Mouse (Mus musculus) heart, postnatal 25 days (tissue): ENCODE results near the gene Chrna5. TPM values are rescaled to one million over a fixed set of nuclear protein-coding genes. Genes with fewer than 3 reads are reported as not detected.
"Not testable (repeated sequence)": the region's sequence is repeated elsewhere in the genome, so short reads cannot be mapped to it uniquely, and the experiment has no call there.

Experiments
- DNase-seq: peaks from one replicate; pipeline ENCODE4 v3.0.0; 2022; ENCODE audit warnings: low spot score
- intact Hi-C: fragments of 180-260 bp; cut with DNase I; formaldehyde crosslinking; loops from one replicate; pipeline ENCODE4 v1.15.1; 2025
- total RNA-seq, 2 experiments: library from RNA; stranded (reverse); gene quantifications; 2 replicates each; pipeline ENCODE4 v1.2.3; 2021

Gene Chrna5
- not detected for total RNA-seq

DNA sequence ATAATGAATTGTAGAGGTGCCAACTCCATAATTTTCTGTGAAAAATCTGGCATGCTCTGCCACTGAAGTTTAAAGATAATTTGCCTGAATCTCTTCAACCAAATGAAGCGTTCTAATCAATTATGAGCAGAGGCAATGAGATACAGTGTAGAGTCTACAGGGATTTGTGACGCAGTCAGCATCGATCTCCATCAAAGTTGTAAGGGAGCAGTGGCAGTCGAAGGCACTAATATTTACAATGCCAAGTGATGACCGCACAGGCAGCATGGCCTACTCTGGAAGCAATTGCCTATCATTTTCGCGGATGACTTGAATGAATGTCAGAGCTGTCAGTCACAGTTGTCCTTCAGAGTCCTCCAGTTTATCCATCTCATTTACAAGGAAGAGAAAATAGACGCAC is at the start of gene Chrna5:
Gene Chrna5 (plus strand): TSS at position 207 of the 400 bp plus-strand sequence.
- intact Hi-C loops: no loop called here
- no peak for DNase-seq

DNA sequence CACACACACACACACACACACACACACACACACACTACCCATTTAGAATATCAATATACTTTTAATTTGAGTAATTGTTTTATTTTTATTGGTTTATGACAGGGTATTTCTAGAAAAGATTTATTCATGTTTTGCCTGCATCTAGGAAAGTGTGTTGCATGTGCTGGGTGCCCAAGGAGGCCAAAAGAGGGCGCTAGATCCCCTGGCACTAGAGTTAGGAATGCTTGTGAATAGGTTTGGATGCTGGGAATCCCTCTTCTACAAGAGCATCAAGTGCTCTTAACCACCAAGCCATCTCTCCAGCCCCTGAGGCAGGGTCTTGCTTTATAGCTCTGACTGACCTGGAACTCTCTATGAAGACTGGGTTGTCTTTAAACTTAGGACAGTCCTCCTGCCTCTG is 48.9 kb upstream of the Chrna5 start:
- intact Hi-C loops: no loop called here
- DNase-seq: no peak

DNA sequence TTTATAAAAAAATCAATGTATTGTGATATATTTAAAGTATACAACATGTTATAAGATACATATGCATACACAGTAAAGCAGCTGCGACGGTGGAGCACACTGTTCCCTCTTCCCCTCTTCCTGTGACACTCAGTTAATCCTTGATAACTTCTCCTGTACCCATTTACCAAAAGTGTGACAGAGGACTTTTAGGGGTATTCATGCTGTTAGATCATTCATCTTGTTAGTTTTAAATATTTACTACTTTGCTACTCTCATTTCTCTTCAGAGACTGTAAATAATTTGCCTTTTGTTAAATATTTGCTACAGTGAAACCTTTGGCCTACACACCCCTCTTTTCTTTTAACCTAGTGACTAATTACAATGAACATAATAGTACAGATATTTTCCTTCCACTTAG is 48.3 kb upstream of the Chrna5 start:
- intact Hi-C loops: no loop called here
- no peak for DNase-seq

DNA sequence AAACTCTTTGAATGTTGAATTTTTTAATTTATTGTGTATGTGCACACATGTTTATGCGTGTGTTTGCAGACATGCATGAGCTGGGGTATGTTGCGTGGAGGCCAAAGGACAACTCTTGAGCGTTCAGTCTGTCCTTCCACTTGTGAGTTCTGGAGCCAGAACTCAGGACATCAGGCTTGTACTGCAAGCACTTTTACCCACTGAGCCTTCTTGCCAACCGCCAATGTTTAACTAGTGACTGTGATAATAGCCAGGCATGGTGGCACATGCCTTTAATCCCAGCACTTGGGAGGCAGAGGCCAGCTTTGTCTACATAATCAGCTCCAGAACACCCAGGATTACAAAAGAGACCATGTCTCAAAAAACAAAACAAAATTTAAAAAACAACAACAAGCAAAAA is 38.6 kb upstream of the Chrna5 start:
- no peak for DNase-seq
- intact Hi-C loops: no loop called here

DNA sequence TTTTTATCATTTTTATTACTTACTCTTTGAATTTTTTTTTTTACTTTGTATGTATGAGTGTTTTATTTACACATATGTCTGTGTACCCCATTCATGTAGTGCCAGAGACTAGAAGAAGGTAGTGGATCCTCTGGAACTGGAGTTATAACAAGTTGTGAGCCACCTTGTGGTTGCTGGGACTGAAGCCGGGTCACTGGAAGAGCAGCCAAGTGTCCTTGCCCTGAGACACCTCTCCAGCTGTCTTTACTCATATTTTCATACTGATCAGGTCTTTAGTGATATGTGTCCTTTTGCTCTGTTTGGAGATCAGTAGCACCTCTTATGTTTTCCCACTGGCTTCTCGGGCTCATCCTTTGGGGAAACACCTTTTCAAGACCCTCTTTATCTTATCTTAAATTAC is 36.2 kb upstream of the Chrna5 start:
- intact Hi-C loops: no loop called here

DNA sequence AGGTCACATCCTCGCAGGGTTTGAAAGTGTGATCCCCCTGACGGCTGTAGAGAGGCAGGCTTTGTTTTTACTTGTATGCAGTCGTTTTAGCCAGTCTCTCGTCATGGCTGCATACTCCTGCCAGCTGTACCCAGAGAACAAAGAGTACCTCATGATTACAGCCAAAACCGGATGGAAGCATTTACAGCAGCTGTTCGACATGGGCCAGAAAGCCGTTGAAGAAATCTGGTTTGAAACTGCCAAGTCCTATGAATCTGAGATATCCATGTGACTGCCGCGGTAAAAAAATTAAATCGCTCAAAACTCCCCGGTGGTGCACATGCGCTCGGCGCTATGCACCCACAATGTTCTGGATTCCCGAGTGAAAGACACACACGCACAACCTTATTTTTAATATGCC is 34.4 kb upstream of the Chrna5 start:
- intact Hi-C loops: no loop called here
- no peak for DNase-seq

More for the DNA sequence above, 36.2 kb upstream of the Chrna5 start:
- no peak for DNase-seq

DNA sequence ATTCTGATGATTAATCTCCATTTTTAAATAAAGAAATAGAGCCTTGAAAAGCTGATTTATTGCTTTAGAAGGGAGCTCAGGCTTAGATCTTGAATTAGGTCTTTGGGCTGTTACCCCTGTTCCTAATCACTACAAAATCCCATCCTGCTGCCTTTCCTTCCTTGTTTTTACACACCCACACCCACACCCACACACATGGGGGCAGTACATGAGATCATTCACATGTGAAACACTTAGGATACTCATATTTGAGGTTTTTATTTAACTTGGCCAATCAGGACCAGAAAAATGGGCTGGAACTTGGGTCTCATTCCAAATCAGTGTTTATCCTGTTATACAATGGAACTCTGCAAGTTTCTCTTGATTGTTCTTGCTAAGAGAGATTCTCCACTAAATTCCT is 31.2 kb upstream of the Chrna5 start:
- no peak for DNase-seq
- intact Hi-C loops: no loop called here

DNA sequence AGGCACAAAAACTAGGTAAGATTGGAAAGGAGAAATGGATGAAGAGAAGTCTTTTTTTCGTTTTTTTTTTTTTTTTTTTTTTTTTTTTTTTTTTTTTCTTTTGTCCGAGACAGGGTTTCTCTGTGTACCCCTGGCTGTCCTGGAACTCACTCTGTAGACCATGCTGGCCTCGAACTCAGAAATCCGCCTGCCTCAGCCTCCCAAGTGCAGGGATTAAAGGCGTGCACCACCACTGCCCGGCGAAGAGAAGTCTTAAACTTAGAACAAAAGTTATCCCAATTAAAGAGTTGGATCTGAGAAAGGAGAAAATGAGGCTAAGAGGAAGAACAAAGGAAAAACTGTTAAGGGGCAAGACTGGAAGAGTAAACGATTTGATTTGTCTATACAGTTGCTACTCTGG is 30.5 kb upstream of the Chrna5 start:
- intact Hi-C loops: loop anchor here (2.0 to 5.0 kb wide), 2 partner anchors 33 to 218 kb away; partner anchors contain the start of genes Hykk and Wdr61
- DNase-seq: not testable (repeated sequence)

DNA sequence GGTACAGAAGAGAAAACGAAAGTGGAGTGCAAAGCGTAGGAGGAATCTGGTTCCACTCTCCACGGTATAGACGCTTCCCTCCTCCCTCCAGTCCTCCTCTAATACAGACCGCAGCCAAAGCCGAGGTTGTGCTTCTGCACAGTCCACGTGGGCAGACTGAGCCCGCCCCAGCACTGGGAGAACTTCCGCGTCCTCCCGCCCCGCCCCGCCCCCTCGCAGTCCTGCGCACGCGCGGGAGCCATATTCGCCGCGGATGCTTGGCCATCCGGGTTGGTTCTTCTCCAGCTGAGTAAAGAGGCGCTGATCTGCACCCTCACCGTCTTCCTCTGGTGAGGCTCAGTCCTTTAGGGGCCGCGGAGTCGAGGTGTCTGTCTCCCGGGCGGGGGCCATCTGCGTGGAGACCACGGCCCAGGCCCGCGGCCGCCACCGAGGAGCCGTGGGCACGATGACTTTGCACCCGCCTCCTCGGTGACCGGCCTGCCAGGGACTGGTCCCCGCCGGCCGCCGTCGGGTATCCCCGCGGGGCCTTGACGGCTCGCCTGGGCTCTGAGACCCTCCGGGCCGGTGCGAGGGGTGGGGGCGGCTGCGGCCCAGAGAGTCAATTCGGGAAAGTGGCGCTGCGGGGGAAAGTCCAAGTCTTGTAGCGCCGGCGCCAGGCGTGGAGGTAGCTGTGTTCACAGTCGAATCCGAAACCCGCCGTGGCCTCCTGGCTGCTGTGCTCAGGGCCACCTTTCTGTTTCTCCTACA is 29.9 kb upstream of the Chrna5 start, which contains the start of the genes Psma4 and AY074887:
Gene Psma4 (plus strand): TSS at position 216 of the 747 bp plus-strand sequence.
Gene AY074887 (minus strand): TSS at position 424 of the 747 bp plus-strand sequence.
- peak; percentile 78 for DNase-seq

DNA sequence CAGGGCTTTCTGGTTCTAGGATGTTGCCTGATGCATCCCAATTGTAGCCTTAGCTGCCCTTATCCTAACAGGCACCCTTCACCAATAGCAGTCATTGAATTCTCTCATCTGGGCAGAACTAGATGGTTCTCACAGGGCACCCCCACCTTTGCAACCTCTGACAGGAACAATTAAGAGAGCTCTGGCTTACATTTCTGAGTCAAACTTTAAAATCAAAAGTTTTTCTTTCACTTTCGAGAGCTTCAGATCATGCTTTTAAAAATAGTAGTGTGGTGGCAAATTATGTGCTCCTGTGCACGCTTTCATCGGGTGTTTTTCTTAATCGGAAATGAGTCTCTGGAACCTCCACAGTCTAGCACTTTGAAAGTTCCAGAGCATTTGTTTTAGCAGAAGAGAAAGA is 19.6 kb upstream of the Chrna5 start:
- intact Hi-C loops: no loop called here

More for the DNA sequence above, 29.9 kb upstream of the Chrna5 start, which contains the start of the genes Psma4 and AY074887:
- intact Hi-C loops: loop anchor here (2.0 to 5.0 kb wide), 2 partner anchors 34 to 218 kb away; partner anchors contain the start of genes Hykk and Wdr61

DNA sequence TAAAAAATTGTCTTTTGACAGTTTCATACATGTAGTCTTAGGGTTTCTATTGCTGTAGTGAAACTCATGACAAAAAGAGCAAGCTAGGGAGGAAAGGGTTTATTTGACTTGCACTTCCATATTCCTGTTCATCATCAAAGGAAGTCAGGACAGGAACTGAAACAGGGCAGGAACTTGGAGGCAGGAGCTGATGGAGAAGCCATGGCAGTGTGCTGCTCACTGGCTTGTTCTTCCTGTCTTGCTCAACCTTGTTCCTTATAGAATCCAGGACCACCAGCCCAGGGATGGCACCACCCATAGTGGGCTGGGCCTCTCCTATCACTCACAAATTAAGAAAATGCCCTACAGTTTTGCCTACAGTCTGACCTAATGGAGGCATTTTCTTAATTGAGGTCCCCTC is 17.0 kb upstream of the Chrna5 start:
- intact Hi-C loops: no loop called here
- no peak for DNase-seq

More for the DNA sequence above, 19.6 kb upstream of the Chrna5 start:
- DNase-seq: no peak

DNA sequence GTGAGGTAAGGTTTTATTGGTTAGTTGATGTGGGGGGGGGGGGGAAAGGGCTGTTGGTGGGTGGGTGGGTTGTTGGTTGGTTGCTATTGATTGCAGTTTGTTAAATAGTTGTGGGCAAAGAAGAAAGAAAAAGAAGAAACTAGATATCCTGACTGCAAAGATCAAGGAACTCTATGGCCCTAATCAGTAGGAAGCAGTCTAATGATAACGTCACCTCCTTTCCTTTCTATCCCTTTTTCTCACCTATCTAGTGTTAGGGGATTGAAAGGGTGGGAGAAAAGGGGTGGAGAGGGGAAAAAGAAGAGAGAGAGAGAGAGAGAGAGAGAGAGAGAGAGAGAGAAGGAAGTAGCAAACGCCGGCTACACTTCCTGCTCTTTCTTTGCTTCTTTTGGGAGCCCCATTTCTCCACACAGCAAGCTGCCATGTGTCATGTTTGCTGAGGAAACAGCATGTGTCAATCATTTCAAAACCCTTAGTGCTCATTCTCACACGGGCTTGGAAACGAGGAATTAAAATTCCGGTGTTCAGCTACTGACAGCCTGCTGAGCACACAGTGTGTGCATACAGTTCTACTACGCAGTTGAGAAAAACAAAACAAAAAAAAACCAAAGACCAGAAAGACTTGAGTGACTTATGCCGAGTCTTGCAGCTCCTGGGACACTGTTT is 10.6 kb upstream of the Chrna5 start:
- no peak for DNase-seq
- intact Hi-C loops: no loop called here

DNA sequence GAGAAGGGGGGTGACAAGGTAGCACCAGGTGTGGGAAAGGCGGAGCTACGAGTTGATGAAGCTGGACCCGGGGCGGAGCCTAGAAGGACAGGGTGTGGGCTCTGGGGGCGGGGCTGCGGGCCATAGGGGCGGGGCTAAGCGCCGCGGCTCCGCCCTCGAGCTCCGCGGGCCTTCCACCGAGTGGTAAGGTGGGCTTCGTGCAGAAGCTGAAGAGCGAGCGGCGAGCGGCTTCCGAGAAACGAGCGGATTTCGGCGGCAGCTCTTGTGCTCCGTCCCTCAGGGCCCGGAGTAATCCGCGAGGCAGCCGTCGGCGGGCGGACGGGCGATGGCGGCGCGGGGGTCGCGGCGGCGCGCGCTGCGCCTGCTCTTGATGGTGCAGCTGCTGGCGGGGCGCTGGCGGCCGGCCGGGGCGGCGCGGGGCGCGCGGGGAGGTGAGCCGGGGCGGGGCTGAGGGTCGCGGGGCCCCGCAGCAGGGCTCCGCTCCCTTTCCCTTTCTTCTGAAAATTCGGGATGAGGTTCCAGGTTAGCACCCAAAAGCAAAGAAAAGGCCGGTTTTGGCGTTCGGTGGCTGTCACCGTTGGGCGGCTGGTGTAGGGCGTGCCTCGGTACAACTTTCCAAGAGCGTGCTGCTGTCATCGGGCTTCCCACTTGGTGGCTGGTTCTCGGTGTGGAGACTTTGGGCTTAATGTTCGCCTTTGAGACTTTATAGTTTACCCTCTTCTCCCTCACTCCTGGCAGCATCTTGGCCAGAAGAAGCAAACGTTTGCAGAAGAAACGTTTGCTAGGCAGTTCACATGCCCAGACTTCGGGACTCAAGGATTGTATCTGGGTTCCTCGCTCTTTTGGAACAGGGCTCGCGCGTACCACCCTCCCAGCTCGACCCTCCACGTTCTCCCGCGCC is 861 bp downstream of the Chrna5 start:
- no peak for DNase-seq
- intact Hi-C loops: no loop called here

DNA sequence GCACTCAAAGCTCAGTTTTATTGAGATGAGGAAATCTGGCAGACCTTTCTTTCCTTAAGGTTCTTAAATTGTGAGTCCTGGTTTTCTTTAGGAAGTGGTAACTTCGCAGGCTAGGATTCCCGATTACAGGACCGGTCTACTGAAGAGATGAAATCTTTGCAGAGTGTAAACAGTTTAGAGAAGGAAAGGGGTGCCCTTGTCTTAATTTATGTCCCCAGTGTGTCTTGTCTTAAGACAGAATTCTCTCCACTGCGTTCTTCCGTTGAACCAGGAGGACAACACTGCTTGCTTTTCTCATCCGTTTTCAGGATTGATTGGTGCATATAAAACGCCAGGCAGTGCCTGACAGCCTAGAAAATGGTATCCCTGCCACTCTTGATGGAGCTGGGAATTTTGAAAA is 1.7 kb downstream of the Chrna5 start:
- intact Hi-C loops: no loop called here
- DNase-seq: no peak

DNA sequence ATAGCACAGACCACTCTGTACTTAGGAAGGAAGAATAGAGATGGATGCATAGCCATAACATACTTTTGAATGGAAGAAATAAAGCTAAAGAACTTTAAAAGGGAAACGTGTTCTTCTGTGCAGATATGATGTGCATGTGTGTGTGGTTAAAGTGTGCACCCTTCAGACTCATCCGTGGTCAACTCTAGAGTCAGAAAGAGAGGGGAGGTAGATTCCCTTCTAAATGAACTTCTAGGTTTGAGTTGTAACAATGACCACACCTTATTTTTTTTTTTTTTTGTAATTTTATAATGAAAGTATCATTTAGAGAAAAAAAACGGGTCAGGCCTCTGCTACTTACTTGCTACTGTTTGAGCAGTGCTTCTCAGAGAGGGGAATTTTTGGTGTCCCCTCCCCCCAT is 9.7 kb downstream of the Chrna5 start:
- no peak for DNase-seq
- intact Hi-C loops: no loop called here

DNA sequence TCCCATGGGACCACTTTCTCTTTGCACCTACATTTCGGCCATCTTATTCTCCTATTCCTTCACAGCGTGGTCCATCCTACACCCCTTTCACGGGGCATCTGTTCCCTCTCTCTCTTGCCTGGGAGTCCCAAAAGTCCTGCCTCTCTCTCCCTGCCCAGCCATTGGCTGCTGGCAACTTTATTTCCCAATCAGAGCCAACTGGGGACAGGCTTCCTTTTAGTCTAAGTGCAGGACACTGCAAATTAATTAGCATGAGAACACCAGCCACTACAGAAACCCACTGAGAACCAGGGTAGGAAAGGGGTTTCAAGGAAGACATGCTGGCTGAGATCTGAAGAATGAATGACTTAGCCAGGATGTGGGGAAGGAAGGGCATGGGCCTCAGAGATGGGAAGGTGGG is 13.7 kb downstream of the Chrna5 start:
- DNase-seq: no peak
- intact Hi-C loops: no loop called here

DNA sequence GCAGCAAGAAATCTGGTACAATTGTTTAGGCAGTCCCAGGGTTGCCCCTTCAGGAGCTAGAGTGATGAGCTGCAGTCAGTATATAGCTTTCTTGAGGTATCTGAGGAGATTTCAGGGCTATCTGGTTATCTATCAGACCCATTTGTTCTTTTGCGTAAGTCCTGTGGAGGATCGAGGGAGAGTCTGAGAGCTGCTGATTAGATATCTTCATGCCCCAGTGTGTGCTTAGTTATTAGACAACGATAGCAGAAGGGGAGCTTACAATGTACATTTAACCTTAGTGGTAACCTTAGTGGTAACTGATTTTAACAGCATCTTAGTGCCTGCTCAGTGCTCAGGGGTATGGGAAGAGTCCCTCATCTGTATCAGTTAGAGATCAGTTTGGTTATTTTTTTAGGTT is 15.0 kb downstream of the Chrna5 start:
- intact Hi-C loops: no loop called here

DNA sequence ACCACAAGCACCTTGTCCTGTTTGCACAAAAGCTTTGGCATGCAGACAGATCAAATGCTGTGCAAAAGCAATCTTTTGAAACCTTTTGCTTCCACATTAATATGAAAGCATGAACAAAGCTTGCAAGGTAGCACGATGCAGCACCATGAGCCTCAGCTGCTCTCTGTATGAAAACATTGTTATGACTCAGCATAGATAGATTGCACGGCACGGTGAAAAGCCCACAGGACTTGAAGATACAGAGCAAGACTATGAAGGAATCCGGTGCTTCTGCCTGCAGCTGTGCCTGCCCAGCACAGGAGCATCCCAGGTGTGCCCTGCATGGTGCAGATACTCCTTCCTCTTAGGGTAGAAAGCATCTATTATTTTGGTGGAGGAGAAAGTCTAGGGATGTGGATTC is 22.9 kb downstream of the Chrna5 start:
- DNase-seq: no peak
- intact Hi-C loops: no loop called here

More for the DNA sequence above, 15.0 kb downstream of the Chrna5 start:
- DNase-seq: no peak

DNA sequence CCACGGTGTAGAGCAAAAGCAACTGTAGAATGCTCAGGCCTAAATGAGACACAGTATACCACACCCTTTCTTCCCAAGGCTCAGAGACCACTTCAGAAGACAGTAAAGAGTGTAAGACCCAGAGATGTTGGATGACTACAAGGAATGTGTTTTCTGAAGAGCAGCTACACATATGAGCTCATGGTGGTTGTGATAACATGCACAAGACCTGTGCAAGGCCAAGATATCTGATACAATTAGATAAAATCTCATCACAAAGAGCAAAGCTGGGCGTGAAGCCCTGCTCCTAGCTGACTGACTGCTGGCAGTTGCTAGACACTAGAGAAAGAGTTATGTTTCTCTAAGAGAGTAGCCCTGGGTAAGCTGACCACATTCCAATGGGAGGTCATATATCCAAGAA is 29.0 kb downstream of the Chrna5 start:
- intact Hi-C loops: no loop called here
- no peak for DNase-seq
